Mouse (Mus musculus) MEL (cell line): ENCODE data around the gene Angptl2. TPM values are rescaled to one million over a fixed set of nuclear protein-coding genes. Genes with fewer than 3 reads are reported as not detected.

ENCODE experiments used
- DNase-seq: peaks from one replicate; pipeline ENCODE4 v3.0.0; 2011; ENCODE audit warnings: low read depth, low spot score
- H3K27ac ChIP-seq: 2 replicates; pipeline ENCODE4 v1.5.1; 2012; ENCODE audit warnings: low read depth, mild to moderate bottlenecking, control low read depth, low read length, moderate library complexity; ENCODE audit not compliant: control insufficient read depth
- H3K27me3 ChIP-seq, 2 experiments: fragments of 150-350 bp in 1 of 2; sonication (generic) in 1 of 2; 2 replicates each; pipeline ENCODE4 v1.6.1; 2012; ENCODE audit warnings: low read length in 2 of 2, mild to moderate bottlenecking in 2 of 2, improper control_type of control experiment in 1 of 2, moderate library complexity in 1 of 2; ENCODE audit not compliant: insufficient read depth in 2 of 2, control insufficient read depth in 1 of 2
- H3K36me3 ChIP-seq, 2 experiments: 2 replicates each; pipeline ENCODE4 v1.6.1; 2012 to 2014; ENCODE audit warnings: low read length in 2 of 2, improper control_type of control experiment in 1 of 2, inconsistent platforms in 1 of 2, mild to moderate bottlenecking in 1 of 2; ENCODE audit not compliant: insufficient read depth in 2 of 2, control insufficient read depth in 1 of 2
- H3K4me1 ChIP-seq, 2 experiments: fragments of 150-350 bp in 1 of 2; sonication (generic) in 1 of 2; 2 replicates each; pipeline ENCODE4 v1.6.1; 2012; ENCODE audit warnings: low read length in 2 of 2, improper control_type of control experiment in 1 of 2, mild to moderate bottlenecking in 1 of 2; ENCODE audit not compliant: insufficient read depth in 2 of 2, control insufficient read depth in 1 of 2
- H3K4me3 ChIP-seq, 2 experiments: fragments of 150-350 bp in 1 of 2; sonication (generic) in 1 of 2; 2 replicates each; pipeline ENCODE4 v1.5.1; 2012; ENCODE audit warnings: low read depth in 2 of 2, low read length in 2 of 2, mild to moderate bottlenecking in 2 of 2, moderate library complexity in 2 of 2, control low read depth in 1 of 2, improper control_type of control experiment in 1 of 2; ENCODE audit not compliant: control insufficient read depth in 1 of 2, insufficient read depth in 1 of 2
- H3K79me2 ChIP-seq: 2 replicates; pipeline ENCODE4 v1.6.1; 2012; ENCODE audit warnings: mild to moderate bottlenecking, low read length, moderate library complexity; ENCODE audit not compliant: control insufficient read depth, poor library complexity, insufficient read depth
- H3K9ac ChIP-seq: 2 replicates; pipeline ENCODE4 v1.6.1; 2012; ENCODE audit warnings: low read depth, mild to moderate bottlenecking, control low read depth, low read length, moderate library complexity; ENCODE audit not compliant: control insufficient read depth, poor library complexity, severe bottlenecking
- H3K9me3 ChIP-seq: fragments of 150-350 bp; sonication (generic); replicated peaks from 2 replicates; pipeline ENCODE4 v1.6.1; 2012; ENCODE audit warnings: mild to moderate bottlenecking, low read length, improper control_type of control experiment, moderate library complexity; ENCODE audit not compliant: insufficient read depth
- BHLHE40 ChIP-seq: IDR thresholded peaks from 2 replicates; pipeline ENCODE4 v1.6.1; 2012; ENCODE audit warnings: low read depth, mild to moderate bottlenecking, inconsistent platforms, low read length, improper control_type of control experiment, borderline replicate concordance
- CTCF ChIP-seq, 3 experiments: IDR thresholded peaks in 2 of 3; conservative IDR thresholded peaks in 1 of 3; 2 replicates each; pipeline ENCODE4 v1.5.1; 2011 to 2012; ENCODE audit warnings: low read length in 3 of 3, low read depth in 2 of 3, mild to moderate bottlenecking in 2 of 3, improper control_type of control experiment in 1 of 3, inconsistent platforms in 1 of 3, mixed read lengths in 1 of 3, moderate library complexity in 1 of 3; ENCODE audit not compliant: control insufficient read depth in 1 of 3, insufficient read depth in 1 of 3, poor library complexity in 1 of 3, severe bottlenecking in 1 of 3
- ELF1 ChIP-seq: IDR thresholded peaks from 2 replicates; pipeline ENCODE4 v1.6.1; 2014; ENCODE audit warnings: low read depth, mild to moderate bottlenecking, inconsistent platforms, low read length, improper control_type of control experiment, moderate library complexity
- GABPA ChIP-seq: IDR thresholded peaks from 2 replicates; pipeline ENCODE4 v1.6.1; 2012; ENCODE audit warnings: low read depth, mild to moderate bottlenecking, inconsistent platforms, low read length, improper control_type of control experiment, moderate library complexity
- GATA1 ChIP-seq: IDR thresholded peaks from 2 replicates; pipeline ENCODE4 v1.6.1; 2011; ENCODE audit warnings: low read depth, low read length, improper control_type of control experiment
- KAT2A ChIP-seq: conservative IDR thresholded peaks from 2 replicates; pipeline ENCODE4 v1.6.1; 2012; ENCODE audit warnings: low read depth, low read length, improper control_type of control experiment, inconsistent platforms
- MAZ ChIP-seq: IDR thresholded peaks from 2 replicates; pipeline ENCODE4 v1.6.1; 2012; ENCODE audit warnings: low read depth, mild to moderate bottlenecking, inconsistent platforms, low read length, improper control_type of control experiment
- MXI1 ChIP-seq: IDR thresholded peaks from 2 replicates; pipeline ENCODE4 v1.6.1; 2011; ENCODE audit warnings: mild to moderate bottlenecking, low read depth, low read length, improper control_type of control experiment
- MYC ChIP-seq: IDR thresholded peaks from 2 replicates; pipeline ENCODE4 v1.6.1; 2011; ENCODE audit warnings: low read depth, mild to moderate bottlenecking, low read length, improper control_type of control experiment, moderate library complexity
- POLR2AphosphoS2 ChIP-seq: IDR thresholded peaks from 2 replicates; pipeline ENCODE4 v1.6.1; 2011; ENCODE audit warnings: low read length, improper control_type of control experiment
- RCOR1 ChIP-seq: IDR thresholded peaks from 2 replicates; pipeline ENCODE4 v1.6.1; 2012; ENCODE audit warnings: low read depth, mild to moderate bottlenecking, inconsistent platforms, low read length, improper control_type of control experiment
- UBTF ChIP-seq: IDR thresholded peaks from 2 replicates; pipeline ENCODE4 v1.6.1; 2012; ENCODE audit warnings: low read depth, mild to moderate bottlenecking, inconsistent platforms, low read length, improper control_type of control experiment, moderate library complexity, borderline replicate concordance; ENCODE audit not compliant: insufficient read depth
- USF2 ChIP-seq, 2 experiments: IDR thresholded peaks; 2 replicates each; pipeline ENCODE4 v1.6.1; 2011 to 2012; ENCODE audit warnings: improper control_type of control experiment in 2 of 2, low read length in 2 of 2, borderline replicate concordance in 1 of 2, inconsistent platforms in 1 of 2, low read depth in 1 of 2, mild to moderate bottlenecking in 1 of 2; ENCODE audit not compliant: insufficient read depth in 1 of 2
- ZC3H11A ChIP-seq: IDR thresholded peaks from 2 replicates; pipeline ENCODE4 v1.6.1; 2012; ENCODE audit warnings: low read depth, mild to moderate bottlenecking, inconsistent platforms, low read length, improper control_type of control experiment
- ZKSCAN1 ChIP-seq: IDR thresholded peaks from 2 replicates; pipeline ENCODE4 v1.6.1; 2012; ENCODE audit warnings: low read depth, mild to moderate bottlenecking, inconsistent platforms, low read length, improper control_type of control experiment, moderate library complexity
- ZNF384 ChIP-seq: IDR thresholded peaks from 2 replicates; pipeline ENCODE4 v1.6.1; 2012; ENCODE audit warnings: low read depth, mild to moderate bottlenecking, inconsistent platforms, low read length, improper control_type of control experiment
- polyA plus RNA-seq, 2 experiments: library from polyadenylated mRNA; stranded (reverse) in 1 of 2; unstranded in 1 of 2; fragments of >175 nt in 1 of 2; fragments of >200 nt in 1 of 2; gene quantifications; 2 replicates each; pipeline versions ENCODE4 v1.2.1 to v1.2.4; 2012; ENCODE audit warnings: low replicate concordance in 2 of 2, low read depth in 1 of 2; ENCODE audit not compliant: insufficient read length in 2 of 2, insufficient read depth in 1 of 2, missing spikeins in 1 of 2
- total RNA-seq: library from RNA; depleted of rRNA; stranded (reverse); fragments of 300-350 nt; gene quantifications from 2 replicates; pipeline ENCODE4 v1.2.3, GENCODE M21; 2012

Angptl2 gene
- total and polyA plus RNA-seq, 3 experiments: 0.08 TPM; not detected in 2

GRCm38 (mm10) chr2:33244880-33245279, 29.0 kb downstream of the Angptl2 start:
- DNase-seq: no peak
- TF ChIP-seq UBTF (no peak), ELF1 (no peak), GATA1 (no peak), GABPA (no peak), MYC (no peak), KAT2A (no peak)
- H3K27me3 ChIP-seq: no peaks in the 10 kb centered on the region

GRCm38 (mm10) chr2:33245350-33245749, 29.5 kb downstream of the Angptl2 start:
- no peaks in the 10 kb centered on the region for H3K9me3 ChIP-seq
- TF ChIP-seq MAZ (no peak), CTCF (IDR thresholded peaks at IDR 0.05 in 2 of 3, conservative IDR thresholded peaks at IDR 0.05 in 1 of 3; ENCODE audit: control insufficient read depth in 1 of 3, insufficient read depth in 1 of 3, low read depth in 2 of 3, low read length in 3 of 3, poor library complexity in 1 of 3, severe bottlenecking in 1 of 3) (no peak), KAT2A (no peak), ZNF384 (no peak), USF2 (IDR thresholded peaks at IDR 0.05; ENCODE audit: borderline replicate concordance in 1 of 2, insufficient read depth in 1 of 2, low read depth in 1 of 2, low read length in 2 of 2) (no peak), ZKSCAN1 (no peak), RCOR1 (no peak), MXI1 (no peak), POLR2AphosphoS2 (no peak), MYC (no peak), ELF1 (no peak), ZC3H11A (no peak), BHLHE40 (no peak)
- no peak overlapping the region for H3K4me3 ChIP-seq
- H3K27me3 ChIP-seq: no peaks in the 10 kb centered on the region
- H3K79me2 ChIP-seq: no peaks in the 10 kb centered on the region
- no peak overlapping the region for H3K9ac ChIP-seq
- no peak for DNase-seq
- no peak overlapping the region for H3K27ac ChIP-seq
- peaks cover 0 to 4% of the 10 kb centered on the region in 2 experiments; a peak in 2 of 4 replicates for H3K4me1 ChIP-seq
- H3K36me3 ChIP-seq: peaks cover 0 to 2% of the 10 kb centered on the region in 2 experiments; a peak in 2 of 4 replicates

More at GRCm38 (mm10) chr2:33244880-33245279, 29.0 kb downstream of the Angptl2 start:
- Histone ChIP-seq H3K9me3 (no peaks in the 10 kb centered on the region), H3K79me2 (no peaks in the 10 kb centered on the region), H3K4me1 (peaks cover 0 to 4% of the 10 kb centered on the region in 2 experiments; a peak in 2 of 4 replicates), H3K27ac (no peak overlapping the region), H3K9ac (no peak overlapping the region), H3K36me3 (peaks cover 0 to 2% of the 10 kb centered on the region in 2 experiments; a peak in 2 of 4 replicates), H3K4me3 (no peak overlapping the region)
